Mouse (Mus musculus) CD8-positive naive resting alpha-beta T cell, adult 2 months (primary cell): ENCODE measurements around the gene Rpl21.

ENCODE experiments used
- DNase-seq, 2 experiments: peaks; one replicate each; pipeline ENCODE4 v3.0.0; 2022; ENCODE audit warnings: low read depth in 2 of 2, low spot score in 2 of 2

Gene Rpl21

DNA sequence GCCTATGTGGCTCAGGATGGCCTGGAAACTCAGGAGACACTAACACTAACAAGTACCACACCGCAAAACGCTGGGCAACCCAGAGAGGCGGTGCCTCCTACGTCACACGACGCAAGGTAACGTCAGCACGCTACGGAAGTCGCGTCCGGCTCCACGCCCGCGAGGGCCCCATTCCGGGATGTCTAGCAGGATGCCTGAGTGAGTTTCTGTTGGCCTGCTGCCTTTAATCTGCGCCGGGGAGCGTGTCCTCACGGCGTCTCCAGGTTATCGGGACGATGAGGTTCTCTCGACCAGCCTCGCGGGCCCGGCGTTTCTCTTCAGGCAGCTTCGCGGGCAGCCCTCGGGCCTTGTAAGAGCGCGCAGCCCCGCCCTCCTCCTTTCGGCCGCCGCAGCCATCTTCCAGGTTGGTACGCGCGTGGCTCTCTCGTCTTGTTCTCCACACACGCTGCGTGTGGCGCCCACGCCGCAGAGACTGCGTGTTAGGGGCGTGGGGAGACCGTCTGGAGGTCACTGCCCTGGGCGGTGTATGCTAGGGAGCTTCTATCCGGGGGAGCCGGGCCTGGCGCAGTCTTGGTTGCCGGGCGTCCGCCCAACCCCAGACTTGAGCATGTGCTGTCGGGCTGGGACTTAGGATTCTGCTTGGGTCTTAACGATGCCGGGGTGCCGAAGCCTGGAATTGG lies at the start of gene Rpl21:
Gene Rpl21 (plus strand): TSS at position 122 of the 680 bp plus-strand sequence.
- peak; percentile 93 to 94 for DNase-seq

DNA sequence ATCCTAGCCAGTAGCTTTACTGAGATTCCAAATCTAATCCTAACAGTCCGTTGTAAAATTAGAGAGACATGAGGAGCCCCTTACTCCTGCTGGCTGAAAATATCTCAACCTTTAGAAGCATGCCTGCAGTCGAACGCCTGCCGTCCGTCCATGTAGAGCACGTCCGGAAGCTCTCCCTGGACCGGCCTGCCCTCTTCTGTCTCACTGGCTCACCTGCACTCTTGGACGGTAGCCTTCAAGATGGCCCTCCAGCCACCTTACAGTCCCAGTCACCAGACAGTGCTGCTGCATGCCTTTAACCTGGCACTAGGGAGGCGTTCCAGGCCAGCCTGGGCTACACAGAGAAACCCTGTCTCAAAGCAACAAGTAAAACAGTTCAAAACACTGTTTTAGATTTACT lies 49.4 kb upstream of the Rpl21 start:
- DNase-seq: no peak

- DNase-seq: peak; percentile 61 to 62
Measured at GRCm38 (mm10) chr5:146783891-146784290, 48.8 kb upstream of the Rpl21 start.

DNA sequence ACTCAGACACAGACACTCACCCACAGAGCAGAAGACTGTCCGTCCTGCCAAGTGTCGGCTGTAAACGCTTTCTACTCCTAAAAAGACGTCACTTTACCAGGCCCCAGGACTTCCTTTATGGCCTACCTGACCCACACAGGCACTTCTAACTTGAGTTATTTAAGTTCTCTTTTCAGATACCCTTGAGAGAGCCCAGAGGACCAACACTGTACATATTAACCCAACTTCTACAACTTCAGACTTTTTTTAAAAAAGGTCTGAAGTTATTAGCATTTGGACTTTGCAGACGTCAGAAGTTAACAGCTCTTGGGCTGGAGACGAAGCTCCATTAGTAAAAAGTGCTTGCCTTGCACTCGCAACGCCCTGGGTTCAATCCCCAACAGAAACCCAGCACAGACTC lies 46.6 kb upstream of the Rpl21 start:
- DNase-seq: no peak

DNA sequence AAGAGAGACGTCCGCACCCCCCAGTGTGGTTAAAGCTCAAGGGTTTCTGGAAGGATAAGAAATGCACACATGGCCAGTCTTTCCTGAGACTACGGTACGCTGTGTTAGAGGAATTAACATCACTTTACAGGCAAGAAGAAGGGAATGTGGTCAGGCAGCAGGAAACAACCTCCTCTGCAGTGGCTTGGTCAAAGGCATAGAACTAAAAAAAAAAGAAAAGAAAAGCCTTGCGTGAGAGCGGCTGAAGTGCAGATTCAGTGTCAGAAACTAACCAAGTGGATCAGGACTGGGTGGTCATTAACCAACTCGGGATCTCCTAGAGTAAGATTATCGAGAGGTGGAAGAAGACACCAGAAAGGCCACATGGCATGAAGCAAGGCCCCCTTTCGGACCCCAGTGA lies 43.3 kb upstream of the Rpl21 start:
- DNase-seq: no peak

DNA sequence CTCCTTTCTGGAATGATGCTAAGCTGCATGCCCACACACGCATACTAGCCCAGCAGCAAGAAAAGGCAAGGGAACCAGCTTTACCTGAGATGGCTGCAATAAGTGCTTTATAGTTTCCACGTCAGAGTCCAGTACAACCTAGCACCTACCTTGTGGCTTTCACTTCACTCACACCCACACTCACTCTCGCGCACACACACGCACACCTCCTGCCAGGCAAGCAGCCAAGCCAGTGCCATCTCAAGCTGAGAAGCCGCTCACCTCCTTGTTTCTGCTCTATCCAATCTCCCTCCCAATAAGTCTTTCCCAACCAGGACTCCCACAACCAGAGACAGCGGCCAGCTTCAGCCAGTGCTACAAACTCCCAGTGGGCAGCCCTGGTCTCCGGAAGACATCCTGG lies 41.7 kb upstream of the Rpl21 start:
- no peak for DNase-seq

DNA sequence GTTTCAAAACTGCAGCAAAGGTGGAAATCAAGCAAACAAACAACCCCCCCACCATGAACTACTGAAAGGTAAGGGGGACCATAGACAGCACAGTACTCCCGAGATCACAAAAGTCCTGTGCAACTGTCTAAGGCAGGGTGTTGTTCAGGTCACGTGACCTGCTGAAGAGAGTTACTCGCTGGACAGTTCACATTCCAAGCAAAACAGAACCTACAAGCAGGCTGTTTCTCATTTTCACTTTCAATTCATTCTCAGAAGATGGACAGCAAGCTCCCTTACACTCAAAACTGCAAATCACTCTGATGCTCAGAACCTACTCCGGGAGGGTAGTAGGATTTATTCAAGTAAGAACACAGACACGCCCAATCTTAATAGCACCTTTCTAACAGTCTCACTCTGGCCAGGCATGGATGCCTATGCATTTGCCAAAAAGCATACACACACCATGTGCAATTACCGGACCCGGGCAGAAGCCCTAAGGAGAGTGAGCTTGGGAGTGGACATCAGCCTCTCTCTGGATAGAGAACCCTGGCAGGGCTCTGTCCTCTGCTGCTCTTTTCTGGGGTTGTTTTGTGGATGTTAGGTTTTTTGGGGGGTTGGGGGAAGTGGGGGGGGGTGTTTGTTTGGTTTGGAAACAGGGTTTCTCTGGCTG lies 40.4 kb upstream of the Rpl21 start:
- DNase-seq: no peak

DNA sequence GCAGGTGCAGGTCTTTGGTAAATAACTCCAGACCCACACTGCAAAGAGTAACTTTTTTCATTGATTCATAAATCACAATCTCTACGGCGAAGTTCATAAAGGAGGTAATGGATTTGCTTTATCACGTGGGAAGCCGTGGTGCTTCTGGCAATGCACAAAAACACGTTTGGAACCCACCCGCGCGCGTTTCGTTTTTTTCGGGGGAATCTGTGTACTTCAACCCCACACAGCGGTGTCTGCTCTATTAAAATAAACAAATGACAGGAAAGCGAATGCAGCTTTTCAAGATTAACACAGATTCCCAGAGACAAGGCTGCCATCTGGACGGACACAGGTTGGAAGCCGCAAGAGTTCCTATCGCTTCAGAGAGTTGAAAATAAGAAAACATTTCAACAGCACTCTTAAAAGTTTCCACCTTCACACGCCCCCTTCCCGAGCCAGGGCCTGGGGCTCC lies 39.0 kb upstream of the Rpl21 start:
- DNase-seq: no peak

DNA sequence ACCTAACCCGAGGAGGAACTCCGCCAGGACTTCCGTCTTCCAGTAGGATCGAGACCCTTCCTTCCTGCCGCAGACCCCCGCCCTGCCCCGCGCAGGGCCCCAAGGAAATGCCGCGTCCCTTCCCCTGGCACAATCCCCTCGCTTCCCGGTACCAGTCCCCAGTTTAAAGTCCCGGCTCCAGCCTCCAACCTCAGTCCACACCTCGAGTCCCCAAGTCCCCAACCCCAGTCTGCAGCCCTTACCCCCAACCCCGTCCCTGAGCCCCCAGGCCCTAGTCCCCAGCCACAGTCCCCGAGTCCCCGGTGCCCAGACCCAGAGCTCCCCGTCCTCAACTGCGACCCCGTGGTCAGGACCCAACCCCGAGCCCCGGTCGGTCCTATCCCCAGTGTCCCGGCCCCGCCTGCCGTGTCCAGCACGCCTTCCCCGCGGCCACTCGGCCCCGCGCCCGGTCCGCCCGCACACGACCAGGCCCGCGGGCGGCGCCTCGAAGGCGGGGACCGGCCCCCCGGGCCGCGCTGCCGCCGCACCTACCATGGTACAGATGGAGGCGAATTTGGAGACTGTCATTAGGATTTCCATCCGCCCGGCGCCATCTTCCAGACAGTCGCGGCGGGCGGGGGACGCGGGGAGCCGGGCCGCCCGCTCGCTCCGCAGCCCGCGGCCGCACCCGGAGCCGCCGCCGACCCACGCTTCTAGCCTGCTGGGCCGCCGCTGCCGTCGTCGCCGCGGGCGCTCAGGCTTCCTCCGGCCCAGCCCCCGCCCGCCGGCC lies 38.4 kb upstream of the Rpl21 start:
- peak in 1 of 2 experiments; percentile 27 for DNase-seq

DNA sequence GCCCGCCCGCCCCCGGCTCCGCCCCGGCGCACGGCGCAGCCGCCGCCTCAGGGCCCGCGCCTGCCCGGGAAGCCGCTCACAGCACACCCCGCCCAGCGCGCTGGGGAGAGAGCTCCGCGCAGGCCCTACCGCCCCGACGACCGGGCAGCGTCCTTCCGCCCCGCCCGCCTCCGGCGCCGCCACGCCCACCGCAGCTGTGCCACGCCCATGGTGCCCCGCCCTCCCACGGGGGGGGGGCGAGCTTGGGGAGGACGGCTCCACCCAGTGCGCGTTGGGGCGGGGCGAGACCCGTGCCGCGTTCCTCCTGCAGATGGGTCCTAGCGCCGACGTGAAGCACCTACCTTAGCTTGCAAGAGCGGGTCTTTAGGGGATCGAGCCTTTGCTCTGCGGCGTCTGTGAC lies 37.8 kb upstream of the Rpl21 start, which contains the start of gene Usp12:
Gene Usp12 (minus strand): TSS at position 154 of the 400 bp plus-strand sequence.
- DNase-seq: peak; percentile 99

DNA sequence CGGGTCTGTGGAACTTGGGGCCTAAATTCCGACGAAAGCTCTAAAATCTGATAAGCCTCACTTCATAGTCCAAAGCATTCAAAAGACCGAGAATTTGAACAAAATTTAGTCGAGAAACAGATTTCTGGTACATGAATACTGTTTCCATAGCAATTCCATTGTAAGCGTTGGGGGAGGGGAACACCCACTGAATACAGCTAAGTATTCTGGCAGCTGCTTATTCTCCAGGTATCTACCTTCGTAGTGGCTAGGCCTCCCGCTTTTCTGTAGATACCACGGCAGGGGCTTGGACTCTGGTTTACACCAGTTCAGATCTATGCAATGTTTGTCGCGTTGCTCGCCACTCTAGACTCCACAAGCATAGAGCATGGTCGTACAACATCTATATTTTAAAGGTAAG lies 37.0 kb upstream of the Rpl21 start:
- DNase-seq: no peak

GRCm38 (mm10) chr5:146798031-146798430 lies 34.7 kb upstream of the Rpl21 start:
- DNase-seq: no peak

DNA sequence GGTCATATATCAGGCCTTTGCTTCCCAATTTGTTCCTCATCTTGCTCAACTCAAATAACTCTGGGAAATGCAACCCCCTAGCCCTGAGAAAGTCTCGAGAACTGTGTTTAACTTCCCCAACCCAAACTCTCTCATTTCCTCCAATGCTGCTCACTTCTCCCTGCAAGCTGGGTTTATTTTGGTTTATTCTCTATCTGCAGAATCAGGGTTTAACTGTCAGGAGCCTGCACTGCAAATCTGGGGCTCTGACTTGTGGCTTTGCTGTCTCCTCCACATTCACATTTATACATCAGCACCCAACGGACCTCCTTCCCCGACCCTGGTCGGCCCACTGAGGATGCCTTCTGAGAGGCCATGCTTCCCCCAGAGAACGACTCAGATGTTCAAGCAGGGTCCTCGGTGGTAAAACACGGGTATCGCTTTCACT lies 26.7 kb upstream of the Rpl21 start:
- no peak for DNase-seq

DNA sequence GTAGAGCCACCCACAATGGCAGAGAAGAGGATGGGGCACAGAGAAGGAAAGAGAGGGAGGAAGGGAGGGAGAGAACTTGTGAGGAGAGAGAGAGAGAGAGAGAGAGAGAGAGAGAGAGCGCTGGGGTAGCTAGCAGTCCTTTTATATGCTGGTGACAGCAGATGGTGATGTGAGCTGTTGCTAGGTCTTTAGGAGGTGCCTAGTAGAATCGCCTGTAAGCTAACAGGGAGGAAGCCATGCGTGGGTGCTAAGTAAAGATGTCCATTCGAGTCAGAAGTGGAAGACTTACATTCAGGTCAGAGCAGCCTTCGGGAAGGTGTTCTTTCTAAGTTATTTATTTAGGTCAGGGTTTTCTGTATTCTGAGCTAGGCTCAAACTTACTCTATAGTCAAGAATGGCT lies 22.7 kb upstream of the Rpl21 start:
- DNase-seq: no peak

DNA sequence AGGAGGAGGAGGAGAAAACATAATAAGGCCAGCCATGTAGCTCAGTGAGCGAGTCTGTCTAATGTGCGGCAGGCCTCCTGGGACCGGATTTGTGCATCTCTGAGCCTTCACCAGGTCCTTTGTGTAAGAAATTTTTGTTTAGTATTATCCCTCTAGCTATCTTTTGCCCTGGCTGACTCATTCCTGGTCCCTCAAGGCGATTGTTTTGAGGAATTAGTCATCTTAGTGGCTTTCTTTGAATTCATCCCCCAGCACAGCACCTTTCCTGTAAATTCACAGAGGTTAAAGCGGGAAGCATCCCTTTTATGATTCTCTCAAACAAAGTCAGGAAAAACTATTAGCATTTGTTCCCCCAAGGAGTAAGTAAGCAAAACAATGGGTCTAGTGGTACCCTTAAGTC lies 19.8 kb upstream of the Rpl21 start:
- no peak for DNase-seq

DNA sequence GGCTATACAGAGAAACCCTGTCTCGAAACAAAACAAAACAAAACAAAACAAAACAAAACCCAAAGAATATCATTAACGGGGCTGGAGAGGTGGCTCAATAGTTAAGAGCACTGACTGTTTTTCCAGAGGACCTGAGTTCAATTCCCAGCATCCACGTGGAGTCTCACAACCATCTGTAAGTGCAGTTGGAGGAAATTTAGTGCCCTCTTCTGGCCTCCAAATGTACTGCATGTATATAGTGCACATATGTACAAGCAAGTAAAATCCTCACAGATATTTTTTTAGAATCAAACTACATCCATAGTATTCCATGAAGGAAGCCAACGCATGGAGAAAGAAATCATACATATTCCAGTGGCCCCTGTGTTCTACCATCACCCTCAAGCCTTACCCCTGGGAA lies 19.3 kb upstream of the Rpl21 start:
- no peak for DNase-seq

DNA sequence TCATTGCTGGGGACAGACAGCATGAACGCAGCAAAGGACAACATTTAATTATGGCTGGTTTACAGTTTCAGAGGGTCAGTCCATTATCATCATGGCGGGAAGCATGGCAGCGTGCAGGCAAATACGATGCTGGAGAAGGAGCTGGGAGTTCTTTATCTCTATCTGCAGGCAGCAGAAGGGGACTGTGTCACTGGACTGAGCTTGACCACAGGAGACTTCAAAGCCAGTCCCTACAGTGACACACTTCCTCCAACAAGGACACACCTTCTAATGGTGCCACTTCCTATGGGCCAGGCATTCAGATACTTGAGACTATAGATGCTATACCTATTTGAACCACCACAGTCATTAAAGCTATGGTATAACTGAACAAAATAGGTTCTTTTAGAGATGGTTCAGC lies 17.3 kb upstream of the Rpl21 start:
- DNase-seq: no peak

GRCm38 (mm10) chr5:146817583-146817982 lies 15.1 kb upstream of the Rpl21 start:
- no peak for DNase-seq

GRCm38 (mm10) chr5:146818906-146819623 lies 13.6 kb upstream of the Rpl21 start:
- DNase-seq: no peak

GRCm38 (mm10) chr5:146823005-146823404 lies 9.7 kb upstream of the Rpl21 start:
- DNase-seq: no peak

DNA sequence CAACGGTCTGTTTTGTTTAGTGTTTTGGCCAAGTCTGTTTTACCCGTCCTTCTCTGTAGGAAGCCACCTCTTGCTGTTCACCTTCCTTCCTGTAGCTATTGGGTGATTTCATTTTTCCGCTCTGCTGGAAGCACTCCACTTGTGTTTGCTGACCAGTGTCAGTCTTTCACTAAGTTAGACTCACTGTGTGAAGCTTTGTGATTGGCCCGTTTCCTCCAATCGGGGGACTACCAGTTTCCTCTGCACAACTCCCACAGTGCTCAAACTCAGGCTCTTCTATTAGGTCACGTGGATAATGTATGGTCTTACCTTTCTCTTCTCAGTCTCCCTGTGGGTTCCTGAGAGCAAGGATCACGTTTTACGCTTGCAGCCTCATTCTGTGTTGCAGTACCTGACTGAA lies 3.2 kb upstream of the Rpl21 start:
- no peak for DNase-seq

- no peak for DNase-seq
Measured at GRCm38 (mm10) chr5:146832435-146832768, 288 bp upstream of the Rpl21 start.
